Mouse (Mus musculus) adrenal gland, adult 18-20 months (tissue): ENCODE measurements around the gene Impdh1. TPM values are rescaled to one million over a fixed set of nuclear protein-coding genes. Genes with fewer than 3 reads are reported as not detected.
"Not testable (repeated sequence)": the region's sequence is repeated elsewhere in the genome, so short reads cannot be mapped to it uniquely, and the experiment has no call there.

Experiments used
- DNase-seq, 2 experiments: peaks; one replicate each; pipeline ENCODE4 v3.0.0; 2021 to 2022; ENCODE audit warnings: low spot score in 2 of 2
- long read RNA-seq, 2 experiments: library from polyadenylated mRNA; stranded (forward); transcript quantifications; one replicate each; pipeline ENCODE4 v2.0.0; 2021
- total RNA-seq, 2 experiments: library from RNA; stranded (reverse); gene quantifications; 1 replicate in 1 of 2; 2 replicates in 1 of 2; pipeline ENCODE4 v1.2.3; 2021

Gene Impdh1
- total RNA-seq = 10 to 100 TPM; 49.6 to 63.7 TPM
- long read RNA-seq, experiment 1, transcript Impdh1-202 (15 exons, 2,600 nt) = minor isoform, 7 of 82 reads
- long read RNA-seq, experiment 1, transcript Impdh1-207 (15 exons, 2,580 nt) = minor isoform, 14 of 82 reads
- long read RNA-seq, experiment 1, transcript Impdh1-201 (14 exons, 2,437 nt) = major isoform, 48 of 82 reads
- long read RNA-seq, experiment 1, partial matches to known transcripts = 3 of 82 reads
- long read RNA-seq, experiment 1, other reads (novel, unspliced or antisense) = 10 of 82 reads
- long read RNA-seq, experiment 2, transcript Impdh1-201 (14 exons, 2,437 nt) = major isoform, 100 of 128 reads
- long read RNA-seq, experiment 2, transcript Impdh1-207 (15 exons, 2,580 nt) = minor isoform, 6 of 128 reads
- long read RNA-seq, experiment 2, partial matches to known transcripts = 9 of 128 reads
- long read RNA-seq, experiment 2, other reads (novel, unspliced or antisense) = 10 of 128 reads

GRCm38 (mm10) chr6:29215881-29216501 lies at the start of gene Impdh1:
Gene Impdh1, minus strand, starts transcription at chr6:29216364.
- peak; percentile 68 to 74 for DNase-seq

GRCm38 (mm10) chr6:29264456-29264781 lies 48.3 kb upstream of the Impdh1 start:
- no peak for DNase-seq

GRCm38 (mm10) chr6:29263650-29264455 lies 47.7 kb upstream of the Impdh1 start:
- no peak for DNase-seq

GRCm38 (mm10) chr6:29261831-29262230 lies 45.7 kb upstream of the Impdh1 start:
- DNase-seq = no peak

- no peak for DNase-seq
Measured at GRCm38 (mm10) chr6:29259418-29259817, 43.3 kb upstream of the Impdh1 start.

GRCm38 (mm10) chr6:29247072-29247471 lies 30.9 kb upstream of the Impdh1 start:
- DNase-seq = no peak

GRCm38 (mm10) chr6:29246585-29246984 lies 30.4 kb upstream of the Impdh1 start:
- no peak for DNase-seq

- DNase-seq = no peak
Measured at GRCm38 (mm10) chr6:29246183-29246582, 30.0 kb upstream of the Impdh1 start.

GRCm38 (mm10) chr6:29245272-29246120 lies 29.3 kb upstream of the Impdh1 start:
- no peak for DNase-seq

- DNase-seq = no peak
Measured at GRCm38 (mm10) chr6:29242265-29242664, 26.1 kb upstream of the Impdh1 start.

- no peak for DNase-seq
Measured at GRCm38 (mm10) chr6:29241697-29242096, 25.5 kb upstream of the Impdh1 start.

- peak; percentile 46 for DNase-seq
Measured at GRCm38 (mm10) chr6:29240806-29241205, 24.6 kb upstream of the Impdh1 start.

GRCm38 (mm10) chr6:29234272-29234671 lies 18.1 kb upstream of the Impdh1 start:
- DNase-seq = no peak

GRCm38 (mm10) chr6:29233710-29234109 lies 17.5 kb upstream of the Impdh1 start:
- DNase-seq = no peak

GRCm38 (mm10) chr6:29232321-29232720 lies 16.2 kb upstream of the Impdh1 start:
- DNase-seq = no peak

- no peak for DNase-seq
Measured at GRCm38 (mm10) chr6:29231799-29232198, 15.6 kb upstream of the Impdh1 start.

GRCm38 (mm10) chr6:29230386-29230785 lies 14.2 kb upstream of the Impdh1 start:
- DNase-seq = no peak

GRCm38 (mm10) chr6:29229265-29229913 lies 13.2 kb upstream of the Impdh1 start:
- no peak for DNase-seq

- not testable (repeated sequence) for DNase-seq
Measured at GRCm38 (mm10) chr6:29217717-29218116, 1.6 kb upstream of the Impdh1 start.

GRCm38 (mm10) chr6:29215181-29215580 lies 983 bp downstream of the Impdh1 start:
- DNase-seq = no peak
